Mouse (Mus musculus): ENCODE results near the gene Ntsr2.
"Not testable (repeated sequence)": the region's sequence is repeated elsewhere in the genome, so short reads cannot be mapped to it uniquely, and the experiment has no call there.

Ntsr2 gene

DNA sequence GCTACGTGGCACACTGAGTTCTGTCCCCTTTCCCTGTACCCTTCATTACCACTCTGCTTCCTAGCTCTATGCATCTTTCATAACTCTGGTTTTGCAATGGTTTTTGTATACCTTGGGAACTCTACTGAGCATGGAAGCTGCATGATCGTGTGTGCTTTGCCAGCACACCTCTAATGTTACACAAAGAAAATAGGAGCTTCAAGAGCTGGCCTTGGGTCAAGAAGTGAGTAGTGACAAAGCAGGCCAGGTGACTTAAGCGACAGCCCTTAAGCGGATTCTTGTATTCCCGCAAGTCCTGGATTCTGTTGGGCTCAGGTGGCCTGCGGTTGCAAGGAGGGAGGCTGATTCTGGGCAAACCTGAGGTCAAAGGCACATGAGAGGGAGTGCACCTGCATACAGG is 4.9 kb upstream of the Ntsr2 start:
- DNase-seq (ENCODE audit: low spot score in 2 of 2) = no peak

- DNase-seq (ENCODE audit: low spot score in 2 of 2) = no peak
Observed at GRCm38 (mm10) chr12:16649819-16650218, 3.4 kb upstream of the Ntsr2 start.

DNA sequence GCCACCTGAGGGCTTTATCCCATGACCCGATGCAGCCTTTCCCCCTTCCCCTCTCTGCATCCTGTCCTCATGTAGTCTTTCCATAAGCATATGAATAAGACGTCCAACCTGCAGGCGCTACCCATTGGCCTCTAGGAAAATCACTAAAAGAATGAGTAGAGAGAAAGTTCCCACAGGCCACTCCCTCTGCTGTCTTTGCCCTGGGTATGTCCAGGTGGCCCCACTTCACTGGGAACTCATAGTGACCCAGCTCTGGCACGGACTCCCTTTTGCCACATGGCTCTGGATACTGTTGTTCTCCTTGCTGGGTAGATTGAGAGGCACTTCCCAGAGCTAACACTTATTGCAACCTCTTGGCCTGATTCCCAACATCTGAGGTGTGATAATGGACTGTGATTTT is 2.4 kb downstream of the Ntsr2 start:
- no peak for DNase-seq (ENCODE audit: low spot score in 2 of 2)

DNA sequence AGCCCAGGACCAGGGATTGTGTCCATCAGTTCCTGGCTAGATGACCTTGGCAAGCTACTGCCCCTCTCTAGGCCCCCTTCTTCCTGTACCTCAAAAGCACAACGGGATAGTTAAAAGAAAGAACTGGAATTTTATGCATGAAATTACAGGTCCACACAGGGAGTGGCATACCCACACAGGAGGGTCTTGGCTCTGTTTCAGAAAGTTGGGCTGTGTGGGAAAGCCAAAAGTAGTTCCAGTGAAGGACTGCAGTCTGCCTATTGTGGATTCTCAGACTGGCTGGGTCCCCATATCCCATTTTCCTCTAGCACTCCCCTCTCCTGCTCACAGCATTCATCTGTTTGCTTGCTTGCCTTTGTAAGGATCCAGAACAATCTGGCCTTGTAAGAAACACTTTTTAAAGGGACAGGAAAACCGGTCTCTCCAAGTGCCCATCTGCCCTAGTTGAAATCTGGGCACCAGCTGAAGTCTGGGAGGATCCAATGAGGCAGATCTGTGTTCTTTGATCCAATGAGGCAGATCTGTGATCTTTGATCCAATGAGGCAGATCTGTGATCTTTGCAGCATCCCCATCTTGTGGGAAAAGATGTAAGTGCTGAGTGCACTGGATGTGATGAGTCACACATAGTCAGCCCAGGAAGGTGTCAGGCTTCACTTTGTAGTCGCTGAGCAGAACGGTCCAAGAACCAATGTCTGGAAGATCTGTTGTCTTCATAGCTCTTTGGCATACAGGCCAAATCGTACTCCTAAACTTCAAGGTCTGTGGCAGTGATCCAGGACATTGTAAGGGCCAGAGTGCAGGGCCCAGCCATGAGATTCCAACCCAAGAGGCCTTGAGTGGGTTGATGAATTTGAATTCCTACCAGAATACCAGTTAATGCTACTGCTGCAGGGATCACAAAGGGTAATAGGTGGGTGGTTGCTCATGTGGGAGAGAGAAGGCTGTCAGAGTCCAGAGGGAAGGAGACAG is 4.0 kb downstream of the Ntsr2 start:
- DNase-seq (ENCODE audit: low spot score in 2 of 2) = no peak

DNA sequence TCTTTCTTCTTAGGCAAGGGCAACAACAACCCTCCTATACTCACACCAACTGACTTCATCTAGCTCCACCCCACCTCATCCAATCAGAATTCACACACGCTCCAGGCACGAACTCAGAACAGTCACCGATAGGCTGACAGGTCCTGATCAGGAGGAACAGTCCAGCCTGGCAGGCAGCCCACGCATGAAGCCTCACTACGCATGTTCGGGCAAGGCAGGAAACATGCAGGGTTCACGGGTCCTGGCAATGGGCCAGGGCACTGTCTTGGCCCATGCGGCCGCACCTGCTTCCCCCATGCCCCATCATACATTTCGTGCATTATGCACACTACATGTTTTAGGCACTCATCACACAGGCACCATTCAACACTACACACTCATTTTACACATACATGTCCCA is 8.3 kb downstream of the Ntsr2 start:
- DNase-seq (ENCODE audit: low spot score in 2 of 2) = no peak

- DNase-seq (ENCODE audit: low spot score in 2 of 2) = no peak
Observed at GRCm38 (mm10) chr12:16661936-16662335, 8.8 kb downstream of the Ntsr2 start.

DNA sequence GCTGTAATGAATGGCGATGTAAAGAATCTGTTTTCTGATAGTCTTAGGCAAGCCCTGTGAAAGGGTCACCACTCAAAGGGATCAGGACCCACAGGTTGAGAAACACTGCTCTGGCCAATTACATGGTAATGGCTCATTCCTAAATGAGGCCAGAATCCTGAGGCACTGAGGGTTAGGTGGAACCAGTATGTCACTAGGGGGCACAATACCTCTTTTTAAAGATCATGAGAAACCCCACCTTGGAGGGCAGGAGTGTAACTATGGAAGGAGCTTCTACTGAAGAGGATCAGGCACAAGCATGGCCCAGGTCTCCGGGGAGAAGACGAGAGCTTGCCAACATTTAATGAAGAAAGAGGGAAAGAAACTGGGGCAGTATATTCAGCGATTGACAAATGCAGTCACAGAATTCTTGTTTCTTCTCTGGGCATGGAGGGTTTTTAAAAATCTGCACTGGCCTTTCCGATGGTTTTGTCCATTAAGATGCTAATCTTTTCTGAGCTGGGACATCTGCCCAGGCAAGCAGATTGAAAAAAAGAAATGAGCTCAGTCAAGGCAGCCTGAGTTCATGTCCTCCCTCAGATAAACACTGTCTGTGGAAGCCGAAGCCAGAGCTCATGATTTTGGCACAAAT is 9.9 kb downstream of the Ntsr2 start:
- no peak for DNase-seq (ENCODE audit: low spot score in 2 of 2)

GRCm38 (mm10) chr12:16665022-16665421 is 11.8 kb downstream of the Ntsr2 start:
- DNase-seq (ENCODE audit: low spot score in 2 of 2) = no peak

- no peak for DNase-seq (ENCODE audit: low spot score in 2 of 2)
Observed at GRCm38 (mm10) chr12:16669176-16669575, 16.0 kb downstream of the Ntsr2 start.

DNA sequence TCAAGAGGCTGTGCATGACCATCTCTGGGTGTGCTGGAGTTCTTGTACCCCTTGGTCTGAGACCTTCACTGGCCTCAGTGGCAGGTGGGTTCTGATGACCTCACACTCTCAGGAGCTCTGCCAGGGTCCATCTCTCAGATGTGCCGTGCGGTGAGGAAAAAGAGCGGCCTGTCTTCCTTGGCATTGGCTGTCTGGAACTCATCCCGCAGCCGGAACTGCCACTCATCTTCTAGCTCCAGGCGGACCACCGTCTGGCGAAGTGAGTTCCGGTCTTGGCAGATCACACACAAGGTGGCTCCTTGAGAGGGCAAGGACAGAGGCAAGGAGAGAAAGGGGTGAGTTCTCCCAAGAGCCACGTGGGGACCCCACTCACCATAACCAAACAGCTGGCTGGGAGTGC is 19.1 kb downstream of the Ntsr2 start:
- no peak for DNase-seq (ENCODE audit: low spot score in 2 of 2)

- no peak for DNase-seq (ENCODE audit: low spot score in 2 of 2)
Observed at GRCm38 (mm10) chr12:16690631-16691030, 37.4 kb downstream of the Ntsr2 start.

DNA sequence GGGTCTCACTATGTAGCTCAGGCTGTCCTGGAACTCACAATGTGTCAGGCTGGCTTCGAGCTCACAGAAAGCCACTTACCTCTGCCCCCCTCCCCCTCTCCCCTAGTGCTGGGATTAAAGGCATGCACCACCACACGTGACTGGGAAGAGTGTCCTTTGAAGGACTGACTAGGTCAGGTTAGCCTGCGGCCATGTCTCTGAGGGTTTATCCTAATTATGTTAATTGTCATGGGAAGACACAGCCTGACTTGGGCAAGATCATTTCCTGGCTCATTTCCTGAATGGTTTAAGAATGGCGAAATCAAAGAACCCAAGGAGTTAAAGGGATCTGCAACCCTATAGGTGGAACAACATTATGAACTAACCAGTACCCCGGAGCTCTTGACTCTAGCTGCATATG is 41.6 kb downstream of the Ntsr2 start:
- DNase-seq (ENCODE audit: low spot score in 2 of 2) = no peak

GRCm38 (mm10) chr12:16695252-16695651 is 42.1 kb downstream of the Ntsr2 start:
- DNase-seq (ENCODE audit: low spot score in 2 of 2) = not testable (repeated sequence)

GRCm38 (mm10) chr12:16696146-16696545 is 43.0 kb downstream of the Ntsr2 start:
- DNase-seq (ENCODE audit: low spot score in 2 of 2) = no peak

DNA sequence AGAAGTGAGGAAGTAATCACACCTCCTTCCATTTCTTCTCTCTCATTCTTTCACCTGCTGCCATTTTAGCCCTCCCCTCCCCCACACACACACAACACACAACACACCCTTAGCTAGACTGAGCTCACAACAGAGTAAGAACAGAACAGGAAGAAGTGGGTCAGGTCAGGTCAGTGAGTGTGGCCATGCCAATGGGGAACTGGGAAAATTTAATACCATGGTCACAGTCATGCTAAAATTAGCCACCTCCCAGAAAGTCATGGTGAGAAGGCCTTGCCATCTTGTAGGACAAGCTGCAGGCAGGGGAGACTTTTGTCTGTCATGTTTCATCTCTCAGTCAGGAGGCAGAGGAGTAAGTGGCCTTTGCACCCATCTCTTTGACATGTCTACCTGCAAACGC is 45.5 kb downstream of the Ntsr2 start:
- DNase-seq (ENCODE audit: low spot score in 2 of 2) = no peak

Data from cerebellum, postnatal 4 days (tissue).